Mouse (Mus musculus): ENCODE measurements around the gene Samd4b. TPM values are rescaled to one million over a fixed set of nuclear protein-coding genes. Genes with fewer than 3 reads are reported as not detected.

Samd4b gene
- total and polyA plus RNA-seq, 3 experiments: 6.4 to 45.9 TPM; not detected in 1

- Histone ChIP-seq H3K79me2 (ENCODE audit: control insufficient read depth, insufficient read depth, low read length, poor library complexity) (no peaks in the 10 kb centered on the region), H3K4me3 (ENCODE audit: control insufficient read depth in 1 of 2, insufficient read depth in 1 of 2, low read depth in 2 of 2, low read length in 2 of 2) (peak overlapping the region; percentile 56 to 83), H3K36me3 (ENCODE audit: control insufficient read depth in 1 of 2, insufficient read depth in 2 of 2, low read length in 2 of 2) (no peaks in the 10 kb centered on the region), H3K9me3 (replicated peaks; ENCODE audit: insufficient read depth, low read length) (no peaks in the 10 kb centered on the region), H3K27me3 (ENCODE audit: control insufficient read depth in 1 of 2, insufficient read depth in 2 of 2, low read length in 2 of 2) (no peaks in the 10 kb centered on the region), H3K9ac (ENCODE audit: control insufficient read depth, low read depth, low read length, poor library complexity, severe bottlenecking) (peak overlapping the region; percentile 69), H3K27ac (ENCODE audit: control insufficient read depth, low read depth, low read length) (no peak overlapping the region), H3K4me1 (ENCODE audit: control insufficient read depth in 1 of 2, insufficient read depth in 2 of 2, low read length in 2 of 2) (peaks cover 0 to 4% of the 10 kb centered on the region in 2 experiments; a peak in 2 of 4 replicates)
- no peak for DNase-seq (ENCODE audit: low read depth, low spot score)
- no peak for TF ChIP-seq NELFE (IDR thresholded peaks at IDR 0.05; ENCODE audit: low read depth, low read length)
- no peak for TF ChIP-seq BHLHE40 (IDR thresholded peaks at IDR 0.05; ENCODE audit: borderline replicate concordance, low read depth, low read length)
- TF ChIP-seq MYB (IDR thresholded peaks at IDR 0.05; ENCODE audit: low read depth, low read length): no peak
- no peak for TF ChIP-seq EP300 (IDR thresholded peaks at IDR 0.05; ENCODE audit: low read depth in 1 of 2, low read length in 2 of 2)
- TF ChIP-seq KAT2A (conservative IDR thresholded peaks at IDR 0.05; ENCODE audit: low read depth, low read length): no peak
- no peak for TF ChIP-seq MAFK (IDR thresholded peaks at IDR 0.05; ENCODE audit: borderline replicate concordance, low read depth, low read length)
- TF ChIP-seq USF1 (IDR thresholded peaks at IDR 0.05; ENCODE audit: low read depth, low read length): no peak
- TF ChIP-seq ETS1 (IDR thresholded peaks at IDR 0.05; ENCODE audit: low read depth, low read length): no peak
- no peak for TF ChIP-seq MEF2A (IDR thresholded peaks at IDR 0.05; ENCODE audit: extremely low read depth, insufficient replicate concordance, low read depth, low read length, poor library complexity, severe bottlenecking)
- TF ChIP-seq USF2 (IDR thresholded peaks at IDR 0.05; ENCODE audit: borderline replicate concordance in 1 of 2, insufficient read depth in 1 of 2, low read depth in 1 of 2, low read length in 2 of 2): no peak
- TF ChIP-seq SIN3A (IDR thresholded peaks at IDR 0.05; ENCODE audit: low read length): no peak
- TF ChIP-seq GATA1 (IDR thresholded peaks at IDR 0.05; ENCODE audit: low read depth, low read length): no peak
- no peak for TF ChIP-seq CHD2 (IDR thresholded peaks at IDR 0.05; ENCODE audit: low read length)
- TF ChIP-seq ELF1 (IDR thresholded peaks at IDR 0.05; ENCODE audit: low read depth, low read length): no peak
- TF ChIP-seq MYC (IDR thresholded peaks at IDR 0.05; ENCODE audit: low read depth, low read length): no peak
These were observed 145.5 kb downstream of the Samd4b start for GRCm38 (mm10) chr7:28452361-28453005.

DNA sequence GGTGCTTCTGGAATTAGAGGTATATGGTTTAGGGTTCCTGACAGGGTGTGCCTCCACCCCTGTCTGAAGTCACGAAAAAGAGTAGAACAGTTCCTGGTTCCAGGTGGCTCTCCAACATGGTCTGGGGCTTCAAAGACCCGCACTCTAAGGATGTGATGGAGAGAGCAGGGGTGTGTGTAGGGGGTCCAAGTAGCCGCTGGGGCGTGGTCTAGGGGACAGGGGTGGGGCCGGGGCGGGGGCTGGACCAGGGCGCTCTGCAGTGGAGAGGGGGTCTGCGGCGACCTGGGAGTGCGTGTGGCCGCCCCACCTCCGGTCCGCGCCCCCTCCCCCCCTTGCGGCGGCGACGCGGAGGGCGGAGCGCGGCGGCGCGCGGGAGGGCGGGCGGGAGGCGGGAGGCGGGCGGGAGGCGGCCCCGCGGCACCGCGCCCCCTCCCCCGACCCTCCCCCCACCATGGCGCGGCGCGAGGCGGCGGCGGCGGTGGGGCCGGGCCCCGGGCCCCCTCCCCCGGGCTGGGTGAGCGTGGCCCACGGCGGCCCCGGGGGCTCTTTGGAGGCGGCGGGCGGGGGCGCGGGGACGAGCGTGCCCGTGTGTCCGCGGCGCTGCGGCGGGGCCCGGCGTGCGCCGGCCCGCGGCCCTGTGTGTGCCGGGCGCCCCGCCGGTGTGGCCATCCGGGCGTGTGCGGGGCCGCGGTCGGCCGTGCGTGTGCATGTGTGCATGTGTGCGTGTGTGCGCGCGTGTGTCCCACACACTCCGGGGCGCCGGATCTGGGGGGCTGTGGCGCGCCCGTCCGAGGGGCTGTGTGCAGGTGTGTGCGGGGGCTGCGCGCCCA, 146.2 kb downstream of the Samd4b start, which contains the start of gene Lrfn1:
Gene Lrfn1 (plus strand): TSS at position 450 of the 830 bp plus-strand sequence.
- DNase-seq (ENCODE audit: low read depth, low spot score): no peak
- peak within 1 kb of the TSS; percentile 69 for H3K9ac ChIP-seq (ENCODE audit: control insufficient read depth, low read depth, low read length, poor library complexity, severe bottlenecking)
- H3K27ac ChIP-seq (ENCODE audit: control insufficient read depth, low read depth, low read length): no peak within 1 kb of the TSS
- H3K4me3 ChIP-seq (ENCODE audit: control insufficient read depth in 1 of 2, insufficient read depth in 1 of 2, low read depth in 2 of 2, low read length in 2 of 2): peak within 1 kb of the TSS; percentile 56 to 83
- no peaks in the 10 kb centered on the region for H3K27me3 ChIP-seq (ENCODE audit: control insufficient read depth in 1 of 2, insufficient read depth in 2 of 2, low read length in 2 of 2)
- H3K36me3 ChIP-seq (ENCODE audit: control insufficient read depth in 1 of 2, insufficient read depth in 2 of 2, low read length in 2 of 2): no peaks in the 10 kb centered on the region
- TF ChIP-seq ZKSCAN1 (IDR thresholded peaks at IDR 0.05; ENCODE audit: low read depth, low read length): no peak
- TF ChIP-seq MYC (IDR thresholded peaks at IDR 0.05; ENCODE audit: low read depth, low read length): no peak
- TF ChIP-seq MAX (IDR thresholded peaks at IDR 0.05; ENCODE audit: low read length): no peak
- no peak for TF ChIP-seq HCFC1 (IDR thresholded peaks at IDR 0.05; ENCODE audit: low read depth, low read length)
- no peak for TF ChIP-seq MEF2A (IDR thresholded peaks at IDR 0.05; ENCODE audit: extremely low read depth, insufficient replicate concordance, low read depth, low read length, poor library complexity, severe bottlenecking)
- TF ChIP-seq POLR2A (IDR thresholded peaks at IDR 0.05; ENCODE audit: control insufficient read depth in 1 of 2, insufficient read depth in 1 of 2, low read depth in 1 of 2, low read length in 2 of 2, poor library complexity in 1 of 2): no peak
- no peak for TF ChIP-seq GABPA (IDR thresholded peaks at IDR 0.05; ENCODE audit: low read depth, low read length)
- no peak for TF ChIP-seq TCF12 (IDR thresholded peaks at IDR 0.05; ENCODE audit: low read depth, low read length)
- TF ChIP-seq ZC3H11A (IDR thresholded peaks at IDR 0.05; ENCODE audit: low read depth, low read length): no peak
- TF ChIP-seq EP300 (IDR thresholded peaks at IDR 0.05; ENCODE audit: low read depth in 1 of 2, low read length in 2 of 2): no peak
- no peak for TF ChIP-seq NRF1 (IDR thresholded peaks at IDR 0.05; ENCODE audit: insufficient read depth, low read depth, low read length, poor library complexity, severe bottlenecking)
- no peak for TF ChIP-seq CHD2 (IDR thresholded peaks at IDR 0.05; ENCODE audit: low read length)
- TF ChIP-seq TAL1 (IDR thresholded peaks at IDR 0.05; ENCODE audit: low read length): no peak
- no peak for TF ChIP-seq ETS1 (IDR thresholded peaks at IDR 0.05; ENCODE audit: low read depth, low read length)
- no peak for TF ChIP-seq ELF1 (IDR thresholded peaks at IDR 0.05; ENCODE audit: low read depth, low read length)
- no peak for TF ChIP-seq ZNF384 (IDR thresholded peaks at IDR 0.05; ENCODE audit: low read depth, low read length)
- H3K79me2 ChIP-seq (ENCODE audit: control insufficient read depth, insufficient read depth, low read length, poor library complexity): no peaks in the 10 kb centered on the region
- H3K4me1 ChIP-seq (ENCODE audit: control insufficient read depth in 1 of 2, insufficient read depth in 2 of 2, low read length in 2 of 2): peaks cover 0 to 4% of the 10 kb centered on the region in 2 experiments; a peak in 2 of 4 replicates
- no peaks in the 10 kb centered on the region for H3K9me3 ChIP-seq (replicated peaks; ENCODE audit: insufficient read depth, low read length)

Measured in MEL (cell line).